Mouse (Mus musculus) naive thymus-derived CD4-positive, alpha-beta T cell, adult 2 months (primary cell): ENCODE data around the gene Masp2.
A peak's percentile ranks its signal among the peaks of the same experiment; 100 is the strongest.

ENCODE experiments used
- DNase-seq: peaks from one replicate; pipeline ENCODE4 v3.0.0-alpha.2; 2011; ENCODE audit warnings: low read depth

Gene Masp2

GRCm38 (mm10) chr4:148602357-148603120 lies at the start of gene Masp2:
TSS of gene Masp2 (plus strand) at chr4:148602554.
- no peak for DNase-seq

DNA sequence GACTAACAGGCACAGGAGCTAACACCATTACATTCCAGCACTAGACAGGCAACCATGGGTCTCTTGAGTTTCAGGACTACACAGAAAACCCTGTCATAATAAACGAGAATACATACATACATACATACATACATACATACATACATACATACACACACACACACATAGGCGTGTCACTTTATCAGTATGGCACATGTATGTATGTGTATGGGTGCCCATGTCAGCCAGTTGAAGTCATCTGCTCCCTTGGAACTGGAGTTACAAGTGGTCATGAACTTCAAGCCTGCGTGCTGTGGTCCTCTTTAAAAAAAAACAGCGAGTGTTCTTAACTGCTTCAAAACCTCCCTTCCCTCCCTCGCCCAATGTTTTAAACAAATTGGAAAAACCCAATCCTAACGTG lies 44.6 kb upstream of the Masp2 start:
- DNase-seq = no peak

- peak; percentile 96 for DNase-seq
Observed at GRCm38 (mm10) chr4:148558297-148559000, 43.9 kb upstream of the Masp2 start, which contains the start of gene Exosc10. TSS of gene Exosc10 (plus strand) at chr4:148558429.

DNA sequence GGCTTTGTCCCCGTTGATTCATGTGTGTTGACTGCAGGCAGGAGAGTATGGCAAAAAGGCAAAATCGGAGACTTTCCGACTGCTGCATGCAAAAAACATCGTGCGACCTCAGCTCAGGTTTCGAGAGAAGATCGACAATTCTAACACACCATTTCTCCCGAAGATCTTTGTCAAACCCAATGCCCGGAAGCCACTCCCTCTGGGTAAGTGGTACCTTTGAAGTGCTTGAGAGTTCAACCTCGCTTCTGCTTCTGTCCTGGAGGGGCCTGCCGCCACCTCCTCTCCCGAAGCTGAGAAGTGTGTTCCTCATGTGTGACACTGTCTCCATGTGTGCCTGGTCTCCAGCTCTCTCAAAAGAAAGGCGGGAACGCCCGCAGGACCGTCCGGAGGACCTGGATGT lies 39.7 kb upstream of the Masp2 start:
- DNase-seq = no peak

- no peak for DNase-seq
Observed at GRCm38 (mm10) chr4:148563595-148563994, 38.8 kb upstream of the Masp2 start.

GRCm38 (mm10) chr4:148570138-148570537 lies 32.2 kb upstream of the Masp2 start:
- DNase-seq = no peak

GRCm38 (mm10) chr4:148570693-148571295 lies 31.6 kb upstream of the Masp2 start:
- no peak for DNase-seq

DNA sequence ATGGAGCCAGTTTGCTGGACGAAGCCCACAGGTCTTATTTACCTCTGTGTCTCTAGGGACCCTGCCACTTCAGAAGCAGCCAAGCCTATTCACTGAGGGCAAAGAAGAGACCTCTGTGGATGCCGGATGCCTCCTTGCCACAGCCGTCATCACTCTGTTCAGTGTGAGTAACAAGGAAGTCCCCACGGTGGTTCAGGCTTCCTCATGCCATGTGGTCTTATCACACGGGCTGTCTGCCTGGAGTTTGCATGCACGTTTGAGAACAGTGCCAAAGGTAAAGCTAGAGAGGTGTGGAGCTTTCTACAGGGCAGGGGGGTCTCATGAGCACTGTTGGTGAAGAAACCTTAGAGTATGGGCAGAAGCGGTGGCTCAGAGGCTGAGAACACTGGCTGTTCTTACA lies 29.1 kb upstream of the Masp2 start:
- DNase-seq = no peak

DNA sequence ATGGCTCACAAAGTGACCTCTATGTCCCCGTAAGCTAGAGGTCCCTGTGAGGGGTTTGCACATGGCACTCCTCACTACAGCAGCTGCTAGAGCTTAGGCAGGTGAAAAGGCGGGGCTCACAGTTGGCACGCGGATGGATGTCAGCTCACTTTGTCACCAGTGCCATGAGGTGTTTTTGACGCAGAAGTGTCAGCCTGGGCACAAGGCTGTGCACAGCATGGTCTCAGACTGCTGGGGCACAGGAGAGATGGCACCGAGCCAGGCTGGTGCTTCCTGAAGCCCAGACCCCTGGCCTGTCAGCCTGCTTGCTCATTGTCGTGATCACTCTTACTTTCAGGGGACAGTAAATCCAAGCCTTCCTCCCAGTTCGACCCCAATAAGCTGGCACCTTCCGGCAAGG lies 21.6 kb upstream of the Masp2 start:
- no peak for DNase-seq

GRCm38 (mm10) chr4:148581422-148581821 lies 20.9 kb upstream of the Masp2 start:
- DNase-seq = no peak

GRCm38 (mm10) chr4:148583257-148583656 lies 19.1 kb upstream of the Masp2 start:
- no peak for DNase-seq

- DNase-seq = no peak
Observed at GRCm38 (mm10) chr4:148586648-148587047, 15.7 kb upstream of the Masp2 start.

GRCm38 (mm10) chr4:148588793-148589192 lies 13.6 kb upstream of the Masp2 start:
- no peak for DNase-seq

- DNase-seq = no peak
Observed at GRCm38 (mm10) chr4:148589565-148589964, 12.8 kb upstream of the Masp2 start.

GRCm38 (mm10) chr4:148590421-148591170 lies 11.8 kb upstream of the Masp2 start:
- peak; percentile 44 for DNase-seq

GRCm38 (mm10) chr4:148591171-148591630 lies 11.2 kb upstream of the Masp2 start, which contains the start of gene Srm:
TSS of gene Srm (plus strand) at chr4:148591503.
- peak; percentile 95 for DNase-seq

DNA sequence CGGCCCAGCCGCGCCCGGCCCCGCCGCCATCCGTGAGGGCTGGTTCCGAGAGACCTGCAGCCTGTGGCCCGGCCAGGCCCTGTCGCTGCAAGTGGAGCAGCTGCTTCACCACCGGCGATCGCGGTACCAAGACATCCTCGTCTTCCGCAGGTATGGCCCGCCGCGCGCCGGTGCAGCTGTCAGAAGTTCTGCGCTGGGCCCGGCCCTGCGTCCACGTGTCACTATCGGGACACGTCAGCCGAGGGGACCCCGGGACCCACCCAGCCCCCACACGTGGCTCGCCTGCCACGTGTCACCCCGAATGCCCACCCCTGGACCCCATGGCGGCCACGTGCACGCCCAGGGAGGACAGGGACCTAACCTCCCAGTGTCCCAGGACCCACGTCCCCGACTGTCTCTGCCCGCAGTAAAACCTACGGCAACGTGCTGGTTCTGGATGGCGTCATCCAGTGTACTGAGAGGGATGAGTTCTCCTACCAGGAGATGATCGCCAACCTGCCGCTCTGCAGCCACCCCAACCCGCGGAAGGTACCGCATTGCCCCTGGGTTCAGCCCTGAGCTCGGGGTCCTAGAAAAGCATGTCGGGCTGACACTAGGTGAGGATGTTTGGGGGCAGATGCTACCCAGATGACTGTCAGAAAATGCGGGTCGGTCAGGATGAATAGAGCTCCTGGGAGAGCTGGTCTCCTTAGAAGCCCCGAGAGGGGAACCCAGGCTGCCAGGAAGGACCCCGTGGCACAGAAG lies 10.5 kb upstream of the Masp2 start:
- DNase-seq = no peak

GRCm38 (mm10) chr4:148593996-148594395 lies 8.4 kb upstream of the Masp2 start:
- DNase-seq = no peak

DNA sequence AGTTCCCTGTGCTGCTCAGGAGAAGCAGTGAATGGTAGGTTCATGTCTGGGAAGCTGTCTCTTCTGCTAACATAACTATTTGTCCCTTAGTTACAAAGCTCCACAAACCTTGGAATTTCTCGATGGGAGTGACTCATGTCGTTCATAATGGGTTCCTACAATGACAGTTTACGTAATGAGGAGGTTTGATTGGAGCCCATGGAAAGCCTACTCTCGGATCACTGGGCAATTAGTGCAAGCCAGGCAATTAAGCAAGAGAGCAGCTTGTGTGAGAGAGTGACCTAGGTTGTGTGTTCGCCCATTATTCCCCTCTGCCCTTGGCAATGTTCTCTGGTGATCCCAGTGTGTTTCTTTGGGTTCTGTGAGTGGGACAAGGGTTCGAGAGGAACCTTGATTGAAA lies 6.4 kb upstream of the Masp2 start:
- no peak for DNase-seq

DNA sequence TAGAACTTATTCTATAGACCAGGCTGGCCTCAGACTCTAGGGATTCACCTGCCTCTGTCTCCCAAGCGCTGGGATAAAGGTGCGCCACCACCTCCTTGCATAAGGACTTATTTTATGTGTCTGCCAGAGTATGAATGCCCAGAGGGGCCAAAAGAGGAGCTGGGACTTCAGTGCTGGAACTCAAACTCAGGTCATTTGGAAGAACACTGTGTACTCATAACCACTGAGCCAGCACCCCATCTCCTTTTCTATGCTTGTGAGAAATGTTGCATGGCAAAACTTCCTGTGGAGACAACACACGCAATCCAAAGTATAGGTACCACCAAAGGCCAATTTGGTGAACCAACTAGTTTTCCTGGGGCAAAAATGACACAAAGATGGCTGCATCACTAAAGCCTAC lies 5.6 kb upstream of the Masp2 start:
- DNase-seq = no peak

DNA sequence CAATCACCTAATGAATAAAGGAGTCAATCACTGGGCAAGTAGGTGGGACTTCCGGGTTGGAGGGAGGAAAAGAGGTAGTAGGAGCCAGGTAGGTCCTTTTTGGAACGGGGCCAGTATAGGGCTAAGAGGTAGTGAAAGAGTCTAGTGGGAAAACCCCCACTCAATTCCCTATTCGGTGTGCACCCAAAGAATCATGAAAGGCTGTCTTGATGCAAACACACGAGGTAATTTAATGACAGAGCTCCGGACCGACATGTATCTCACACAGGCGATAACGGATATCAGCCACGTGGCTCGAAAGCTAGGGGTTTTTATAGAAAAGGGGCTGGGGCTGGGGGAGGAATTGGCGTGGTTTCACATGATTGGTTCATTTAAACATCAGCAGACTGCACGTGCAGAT lies 3.5 kb upstream of the Masp2 start:
- DNase-seq = no peak
